19 mouse cellular contexts compared by ENCODE assay signal in the genomic region with DNA sequence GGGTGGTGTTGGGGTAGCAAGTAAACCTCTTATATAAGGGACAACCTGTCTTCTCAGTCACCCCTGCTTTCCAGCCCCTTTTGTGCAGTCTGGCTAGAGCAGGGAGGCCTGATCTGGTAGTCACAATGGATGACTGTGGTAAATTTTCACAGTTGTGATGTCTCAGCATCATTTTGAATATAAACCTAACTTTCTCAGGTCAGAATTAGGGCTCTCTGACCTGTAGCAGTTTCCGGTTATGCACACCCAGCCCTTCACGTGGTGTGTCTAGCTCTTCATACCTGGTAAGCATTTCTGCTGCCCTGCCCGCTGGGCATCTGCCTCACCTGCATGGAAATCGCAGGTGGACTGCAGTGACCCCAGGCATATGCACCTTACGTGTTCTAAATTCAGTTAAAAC. TPM values are rescaled to one million over a fixed set of nuclear protein-coding genes. Genes with fewer than 3 reads are reported as not detected.
DNase-seq lines count a peak whose midpoint lies in the region; ATAC-seq and TF ChIP-seq lines count a peak whose summit lies in the region.
"Had no signal": no experiment of that assay in that cellular context is flagged by ENCODE, and none has a peak within 500 bp of the region (broad histone marks: within the 10 kb centered on the region; RNA-seq: fewer than 3 reads in every experiment).

No protein-coding gene starts in this region.

- peaks cover 6% of the 10 kb centered on the region; the same call in 1 of the 2 replicates for H3K36me3 ChIP-seq in midbrain, embryonic 14.5 days (ENCODE audit: control insufficient read depth, insufficient read depth, low read length)
- H3K36me3 ChIP-seq in midbrain, embryonic 16.5 days (ENCODE audit: control insufficient read depth, insufficient read depth, low read length), result no peaks in the 10 kb centered on the region
- H3K36me3 ChIP-seq: embryonic facial prominence, embryonic 10.5 days; embryonic facial prominence, embryonic 12.5 days; forebrain, embryonic 15.5 days had no signal

- H3K27ac ChIP-seq in layer of hippocampus, adult 2 months, result 0 out of 2 replicates have a peak overlapping the region, but pooled peaks have one; percentile 14
- H3K27ac ChIP-seq in midbrain, embryonic 14.5 days (replicated peaks; ENCODE audit: low read depth, low read length), result 0 out of 2 replicates have a peak overlapping the region, but pooled peaks have one; percentile 10
- no peak overlapping the region for H3K27ac ChIP-seq in midbrain, embryonic 16.5 days (ENCODE audit: low read length)
- H3K27ac ChIP-seq: embryonic facial prominence, embryonic 10.5 days; embryonic facial prominence, embryonic 12.5 days had no signal

- no peak for TF ChIP-seq CTCF in layer of hippocampus, adult 2 months (conservative IDR thresholded peaks at IDR 0.05)

- no peak overlapping the region for H3K9ac ChIP-seq in midbrain, embryonic 14.5 days (replicated peaks; ENCODE audit: low read length)
- no peak overlapping the region for H3K9ac ChIP-seq in midbrain, embryonic 16.5 days (ENCODE audit: low read depth, low read length)
- H3K9ac ChIP-seq: forebrain, embryonic 13.5 days; forebrain, embryonic 15.5 days; forebrain, postnatal 0 days had no signal

- peaks cover 27% of the 10 kb centered on the region for H3K4me1 ChIP-seq in midbrain, embryonic 14.5 days (ENCODE audit: control insufficient read depth, insufficient read depth, low read length)
- peaks cover 22% of the 10 kb centered on the region for H3K4me1 ChIP-seq in midbrain, embryonic 16.5 days (ENCODE audit: control insufficient read depth, insufficient read depth, low read length)

- H3K9me3 ChIP-seq in midbrain, embryonic 14.5 days (ENCODE audit: control insufficient read depth, low read length), result no peaks in the 10 kb centered on the region
- H3K9me3 ChIP-seq in midbrain, embryonic 16.5 days (replicated peaks; ENCODE audit: control insufficient read depth, low read length, poor library complexity, severe bottlenecking), result no peaks in the 10 kb centered on the region
- H3K9me3 ChIP-seq: embryonic facial prominence, embryonic 10.5 days; embryonic facial prominence, embryonic 12.5 days; forebrain, embryonic 13.5 days; forebrain, embryonic 15.5 days had no signal

- ATAC-seq in midbrain, embryonic 14.5 days (ENCODE audit: low FRiP score, low TSS enrichment), result no peak
- ATAC-seq in midbrain, embryonic 16.5 days, result no peak
- ATAC-seq: Patski had no signal

- H3K4me2 ChIP-seq in midbrain, embryonic 14.5 days (ENCODE audit: low read length), result no peak overlapping the region
- H3K4me2 ChIP-seq in midbrain, embryonic 16.5 days (ENCODE audit: low read length), result no peak overlapping the region
- H3K4me2 ChIP-seq: embryonic facial prominence, embryonic 12.5 days; forebrain, embryonic 13.5 days had no signal

- peak; percentile 58 for DNase-seq in cerebellum, adult 9-11 months
- no peak for DNase-seq in cerebellum, postnatal 10 days
- DNase-seq in layer of hippocampus, adult 2 months (ENCODE audit: low spot score in 2 of 2), result no peak
- DNase-seq in layer of hippocampus, adult 18-20 months (ENCODE audit: low spot score in 2 of 2), result no peak
- DNase-seq in midbrain, embryonic 14.5 days, result no peak
- no peak for DNase-seq in right cerebral cortex, postnatal 4 days
- DNase-seq: adrenal gland, adult 8-10 months had no signal

- H3K4me3 ChIP-seq in layer of hippocampus, adult 2 months, result no peak overlapping the region
- no peak overlapping the region for H3K4me3 ChIP-seq in midbrain, embryonic 14.5 days (replicated peaks; ENCODE audit: low read depth, low read length)
- H3K4me3 ChIP-seq in midbrain, embryonic 16.5 days (ENCODE audit: low read depth, low read length), result no peak overlapping the region
- H3K4me3 ChIP-seq: embryonic facial prominence, embryonic 10.5 days; embryonic facial prominence, embryonic 12.5 days; forebrain, embryonic 13.5 days; forebrain, embryonic 15.5 days had no signal

- peaks cover 4% of the 10 kb centered on the region; the same call in 1 of the 2 replicates for H3K27me3 ChIP-seq in midbrain, embryonic 14.5 days (ENCODE audit: control insufficient read depth, insufficient read depth, low read length)
- peaks cover 5% of the 10 kb centered on the region; the same call in 1 of the 2 replicates for H3K27me3 ChIP-seq in midbrain, embryonic 16.5 days (ENCODE audit: control insufficient read depth, insufficient read depth, low read depth, low read length)
- H3K27me3 ChIP-seq: Patski had no signal

- WGBS in midbrain, embryonic 14.5 days, result 90% methylated on average over 5 of the region's 5 CpGs
- WGBS in midbrain, embryonic 16.5 days, result 91% methylated on average over 5 of the region's 5 CpGs

RNA-seq across cellular contexts. Expression of gene Abca2, which starts 1.2 kb away (rescaled TPM):
- 100 to 1,000 TPM; 159 to 167 TPM for total RNA-seq in layer of hippocampus, adult 2 months (2021)
- 100 to 1,000 TPM; 173 to 176 TPM for total RNA-seq in layer of hippocampus, adult 18-20 months (2021)
- 16.9 and 17.7 TPM in 2 replicates for polyA plus RNA-seq in midbrain, embryonic 14.5 days (2014; fragmentation: Nextera tagmentation; extraction: Ambion mirVana)
- 17.3 and 18.3 TPM in 2 replicates for polyA plus RNA-seq in midbrain, embryonic 16.5 days (2015; fragmentation: Nextera tagmentation; extraction: Ambion mirVana)

RNA-seq across cellular contexts. Expression of gene Fut7, which starts 4.2 kb away (rescaled TPM):
- total RNA-seq in layer of hippocampus, adult 2 months (2021), result under 1 TPM in 1 of 2 experiments, not detected in 1; 0.37 TPM
- total RNA-seq in layer of hippocampus, adult 18-20 months (2021), result under 1 TPM; 0.15 to 0.76 TPM
- 0.17 and 0.26 TPM in 2 replicates for polyA plus RNA-seq in midbrain, embryonic 14.5 days (2014; fragmentation: Nextera tagmentation; extraction: Ambion mirVana)
- 0.09 and 0.80 TPM in 2 replicates for polyA plus RNA-seq in midbrain, embryonic 16.5 days (2015; fragmentation: Nextera tagmentation; extraction: Ambion mirVana)
- total RNA-seq: adrenal gland, postnatal 14 days; adrenal gland, postnatal 36 days; ES-E14 had no signal
- polyA plus RNA-seq: embryonic facial prominence, embryonic 10.5 days; embryonic facial prominence, embryonic 12.5 days; forebrain, embryonic 11.5 days had no signal

RNA-seq across cellular contexts. Expression of gene Npdc1, which starts 28.1 kb away (rescaled TPM):
- total RNA-seq in layer of hippocampus, adult 2 months (2021), result 100 to 1,000 TPM; 429 to 433 TPM
- 100 to 1,000 TPM; 426 to 435 TPM for total RNA-seq in layer of hippocampus, adult 18-20 months (2021)
- polyA plus RNA-seq in midbrain, embryonic 14.5 days (2014; fragmentation: Nextera tagmentation; extraction: Ambion mirVana), result 374 and 422 TPM in 2 replicates
- polyA plus RNA-seq in midbrain, embryonic 16.5 days (2015; fragmentation: Nextera tagmentation; extraction: Ambion mirVana), result 481 and 529 TPM in 2 replicates

RNA-seq across cellular contexts. Expression of gene Clic3, which starts 29.4 kb away (rescaled TPM):
- under 1 TPM in 1 of 2 experiments, not detected in 1; 0.49 TPM for total RNA-seq in layer of hippocampus, adult 2 months (2021)
- total RNA-seq in layer of hippocampus, adult 18-20 months (2021), result 1 to 10 TPM in 1 of 2 experiments, under 1 TPM in 1; 0.66 to 1.0 TPM
- 1.7 and 1.9 TPM in 2 replicates for polyA plus RNA-seq in midbrain, embryonic 14.5 days (2014; fragmentation: Nextera tagmentation; extraction: Ambion mirVana)
- 2.8 and 3.4 TPM in 2 replicates for polyA plus RNA-seq in midbrain, embryonic 16.5 days (2015; fragmentation: Nextera tagmentation; extraction: Ambion mirVana)
- total RNA-seq: adrenal gland, adult 8-10 months; adrenal gland, postnatal 36 days had no signal

RNA-seq across cellular contexts. Expression of gene Entpd2, which starts 31.6 kb away (rescaled TPM):
- total RNA-seq in layer of hippocampus, adult 2 months (2021), result 10 to 100 TPM; 14.6 to 16.6 TPM
- total RNA-seq in layer of hippocampus, adult 18-20 months (2021), result 10 to 100 TPM; 16.3 to 17.7 TPM
- polyA plus RNA-seq in midbrain, embryonic 14.5 days (2014; fragmentation: Nextera tagmentation; extraction: Ambion mirVana), result 2.0 and 2.1 TPM in 2 replicates
- polyA plus RNA-seq in midbrain, embryonic 16.5 days (2015; fragmentation: Nextera tagmentation; extraction: Ambion mirVana), result 3.7 and 9.0 TPM in 2 replicates
- polyA plus RNA-seq: C2C12; forebrain, embryonic 11.5 days had no signal
